In the genomic region with DNA sequence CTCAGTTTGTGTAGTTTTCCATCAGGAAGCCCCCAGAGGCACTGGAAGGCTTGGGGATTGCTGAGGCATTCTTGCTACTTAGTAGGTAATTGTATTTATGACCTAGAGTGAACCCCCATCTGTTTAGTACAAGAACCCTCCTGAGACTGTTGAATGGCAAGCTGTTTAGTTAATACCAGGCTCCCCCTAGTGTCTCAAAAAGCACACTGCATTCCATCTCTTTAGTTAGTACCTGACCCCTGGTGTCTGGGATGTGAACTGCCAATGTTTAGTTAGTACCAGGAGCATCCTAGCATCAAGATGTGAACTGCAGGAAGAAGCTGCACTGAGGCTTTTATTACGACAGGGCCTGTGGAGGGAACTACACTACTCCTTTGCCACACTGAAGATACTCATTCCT, we compare ENCODE assay signal across 8 mouse cellular contexts. TPM values are rescaled to one million over a fixed set of nuclear protein-coding genes. Genes with fewer than 3 reads are reported as not detected.
DNase-seq lines count a peak whose midpoint lies in the region; ATAC-seq and TF ChIP-seq lines count a peak whose summit lies in the region.

No protein-coding gene starts in this region.

- H3K9ac ChIP-seq in CH12.LX (ENCODE audit: insufficient read depth, low read depth), result no peak overlapping the region
- no peak overlapping the region for H3K9ac ChIP-seq in embryonic facial prominence, embryonic 14.5 days (ENCODE audit: low read depth, low read length)
- H3K9ac ChIP-seq in lung, postnatal 0 days (replicated peaks; ENCODE audit: low read depth), result no peak overlapping the region

- TF ChIP-seq RAD21 in CH12.LX (IDR thresholded peaks at IDR 0.05; ENCODE audit: low read depth, low read length), result peak; percentile 93

- peak; percentile 97 to 100 for TF ChIP-seq CTCF in CH12.LX (conservative IDR thresholded peaks at IDR 0.05 in 1 of 2, IDR thresholded peaks at IDR 0.05 in 1 of 2; ENCODE audit: low read depth in 2 of 2, low read length in 2 of 2)
- TF ChIP-seq CTCF in lung, postnatal 0 days (IDR thresholded peaks at IDR 0.05), result peak; percentile 99

- intact Hi-C loops in heart, postnatal 25 days (cut with DNase I), result loop anchor here (1.0 to 10.0 kb wide), 4 partner anchors 112 to 775 kb away; no protein-coding TSS in a partner anchor

- H3K27me3 ChIP-seq in CH12.LX (replicated peaks), result no peaks in the 10 kb centered on the region
- H3K27me3 ChIP-seq in embryonic facial prominence, embryonic 14.5 days (replicated peaks; ENCODE audit: control insufficient read depth, insufficient read depth, low read length), result no peaks in the 10 kb centered on the region
- no peaks in the 10 kb centered on the region for H3K27me3 ChIP-seq in lung, postnatal 0 days (replicated peaks; ENCODE audit: insufficient read depth, low read length)

- no peak overlapping the region for H3K4me3 ChIP-seq in CH12.LX (replicated peaks in 1 of 3; ENCODE audit: low read depth in 2 of 3, low read length in 2 of 3, poor library complexity in 1 of 3)
- H3K4me3 ChIP-seq in embryonic facial prominence, embryonic 14.5 days (ENCODE audit: low read depth, low read length), result no peak overlapping the region
- no peak overlapping the region for H3K4me3 ChIP-seq in lung, postnatal 0 days (ENCODE audit: low read depth, low read length)

- dilution Hi-C loops in CH12.LX (cut with MboI; ENCODE audit: extremely low pct_ligation_motif_present, extremely low pct_unique_long_range_greater_than_20kb, low sequenced_read_pairs), result no loop called here

- DNase-seq in CH12.LX (ENCODE audit: extremely low read depth), result peak; percentile 87
- DNase-seq in adrenal gland, postnatal 25 days, result peak; percentile 31
- DNase-seq in embryonic facial prominence, embryonic 14.5 days (ENCODE audit: low spot score), result peak; percentile 93
- DNase-seq in heart, postnatal 25 days (ENCODE audit: low spot score), result peak; percentile 40
- DNase-seq in layer of hippocampus, adult 11-12 months (ENCODE audit: low spot score), result peak; percentile 90
- peak; percentile 85 for DNase-seq in lung, postnatal 0 days (ENCODE audit: low spot score)
- DNase-seq in retina, adult 2 months (ENCODE audit: low read depth, low spot score), result peak; percentile 63
- peak; percentile 86 for DNase-seq in thymus, postnatal 14 days

- no peak for TF ChIP-seq EP300 in CH12.LX (IDR thresholded peaks at IDR 0.05; ENCODE audit: low read length)
- TF ChIP-seq EP300 in lung, postnatal 0 days (IDR thresholded peaks at IDR 0.05), result no peak

- no peak for TF ChIP-seq POLR2A in CH12.LX (IDR thresholded peaks at IDR 0.05; ENCODE audit: low read depth, low read length)

- 52% methylated on average over 1 of the region's 1 CpGs for WGBS in embryonic facial prominence, embryonic 14.5 days
- WGBS in lung, postnatal 0 days, result 43% methylated on average over 1 of the region's 1 CpGs

- peak; percentile 18; the same call in 1 of the 2 replicates for ATAC-seq in embryonic facial prominence, embryonic 14.5 days (ENCODE audit: low read depth)
- peak; percentile 57 for ATAC-seq in lung, postnatal 0 days

- H3K9me3 ChIP-seq in CH12.LX (replicated peaks; ENCODE audit: low read length), result peaks cover 2% of the 10 kb centered on the region
- H3K9me3 ChIP-seq in embryonic facial prominence, embryonic 14.5 days (ENCODE audit: control insufficient read depth, low read length), result no peaks in the 10 kb centered on the region
- H3K9me3 ChIP-seq in lung, postnatal 0 days (ENCODE audit: low read length), result no peaks in the 10 kb centered on the region

- H3K4me1 ChIP-seq in CH12.LX (ENCODE audit: control insufficient read depth in 1 of 2, insufficient read depth in 2 of 2), result peaks cover 7 to 49% of the 10 kb centered on the region in 2 experiments; a peak in 3 of 4 replicates
- no peaks in the 10 kb centered on the region for H3K4me1 ChIP-seq in embryonic facial prominence, embryonic 14.5 days (ENCODE audit: control insufficient read depth, insufficient read depth, low read length)
- no peaks in the 10 kb centered on the region for H3K4me1 ChIP-seq in lung, postnatal 0 days (ENCODE audit: insufficient read depth, low read depth, low read length)

- 0 out of 2 replicates have a peak, but pooled peaks cover 2% of the 10 kb centered on the region for H3K79me2 ChIP-seq in CH12.LX (replicated peaks; ENCODE audit: control insufficient read depth, extremely low read depth, insufficient read depth, poor library complexity, severe bottlenecking)

- H3K36me3 ChIP-seq in CH12.LX (replicated peaks in 1 of 2; ENCODE audit: control insufficient read depth in 1 of 2, insufficient read depth in 1 of 2, low read length in 1 of 2), result peaks cover 0 to 7% of the 10 kb centered on the region in 2 experiments
- H3K36me3 ChIP-seq in embryonic facial prominence, embryonic 14.5 days (ENCODE audit: control insufficient read depth, insufficient read depth, low read length), result no peaks in the 10 kb centered on the region
- H3K36me3 ChIP-seq in lung, postnatal 0 days (ENCODE audit: insufficient read depth, low read length), result no peaks in the 10 kb centered on the region

- H3K4me2 ChIP-seq in CH12.LX (ENCODE audit: insufficient read depth, low read depth, poor library complexity, severe bottlenecking), result no peak overlapping the region
- no peak overlapping the region for H3K4me2 ChIP-seq in embryonic facial prominence, embryonic 14.5 days (ENCODE audit: low read depth, low read length)
- no peak overlapping the region for H3K4me2 ChIP-seq in lung, postnatal 0 days (replicated peaks; ENCODE audit: low read depth, low read length)

- in situ Hi-C loops in CH12.LX (cut with MboI; ENCODE audit: low pct_ligation_motif_present, low pct_unique_long_range_greater_than_20kb, low sequenced_read_pairs), result loop anchor here (25.0 kb wide), 2 partner anchors 182 to 357 kb away; a partner anchor contains a TSS

- no peak overlapping the region for H3K27ac ChIP-seq in CH12.LX (ENCODE audit: insufficient read depth, low read depth)
- no peak overlapping the region for H3K27ac ChIP-seq in embryonic facial prominence, embryonic 14.5 days (replicated peaks; ENCODE audit: low read depth, low read length)
- no peak overlapping the region for H3K27ac ChIP-seq in lung, postnatal 0 days (ENCODE audit: low read length)

TF ChIP-seq in CH12.LX, 34 proteins besides CTCF, POLR2A, EP300 and RAD21 (continues in another document):
- no peak for TF ChIP-seq MAFK (IDR thresholded peaks at IDR 0.05; ENCODE audit: insufficient replicate concordance, low read length)
- TF ChIP-seq NELFE (IDR thresholded peaks at IDR 0.05; ENCODE audit: low read depth, low read length), result peak; percentile 85; the same call in 1 of the 2 replicates
- TF ChIP-seq GABPA (IDR thresholded peaks at IDR 0.05; ENCODE audit: insufficient replicate concordance, low read depth, low read length), result no peak
- no peak for TF ChIP-seq RCOR1 (conservative IDR thresholded peaks at IDR 0.05; ENCODE audit: low read depth, low read length)
- peak; percentile 42; the same call in 1 of the 2 replicates for TF ChIP-seq ELF1 (IDR thresholded peaks at IDR 0.05; ENCODE audit: low read depth, low read length)
- TF ChIP-seq IRF4 (IDR thresholded peaks at IDR 0.05; ENCODE audit: low read depth, low read length), result peak; percentile 66
- 0 out of 2 replicates have a peak, but pooled peaks have one; percentile 34 for TF ChIP-seq CHD1 (IDR thresholded peaks at IDR 0.05; ENCODE audit: low read depth, low read length)
- TF ChIP-seq PAX5 (IDR thresholded peaks at IDR 0.05; ENCODE audit: low read length), result no peak
- peak; percentile 93 for TF ChIP-seq SMC3 (IDR thresholded peaks at IDR 0.05; ENCODE audit: low read depth, low read length)
- TF ChIP-seq MYC (IDR thresholded peaks at IDR 0.05; ENCODE audit: low read depth, low read length), result peak; percentile 64; the same call in 1 of the 2 replicates
- TF ChIP-seq JUND (conservative IDR thresholded peaks at IDR 0.05; ENCODE audit: low read depth, low read length), result peak; percentile 42; the same call in 1 of the 2 replicates
- TF ChIP-seq SIN3A (IDR thresholded peaks at IDR 0.05; ENCODE audit: low read length), result peak; percentile 25; the same call in 1 of the 2 replicates
- 0 out of 2 replicates have a peak, but pooled peaks have one; percentile 24 for TF ChIP-seq MAZ (IDR thresholded peaks at IDR 0.05; ENCODE audit: low read depth, low read length)
- peak; percentile 59; the same call in 1 of the 2 replicates for TF ChIP-seq E2F4 (IDR thresholded peaks at IDR 0.05; ENCODE audit: insufficient replicate concordance, low read depth, low read length)
- TF ChIP-seq KAT2A (IDR thresholded peaks at IDR 0.05; ENCODE audit: insufficient replicate concordance, low read length), result no peak
- TF ChIP-seq HCFC1 (IDR thresholded peaks at IDR 0.05; ENCODE audit: low read depth, low read length), result peak; percentile 63
- TF ChIP-seq ZMIZ1 (IDR thresholded peaks at IDR 0.05; ENCODE audit: low read depth, low read length), result no peak
- peak; percentile 63 for TF ChIP-seq ZC3H11A (IDR thresholded peaks at IDR 0.05; ENCODE audit: low read depth, low read length)
- peak; percentile 74 for TF ChIP-seq MEF2A (IDR thresholded peaks at IDR 0.05; ENCODE audit: borderline replicate concordance, low read depth, low read length)
- no peak for TF ChIP-seq MXI1 (IDR thresholded peaks at IDR 0.05; ENCODE audit: low read depth, low read length)
- TF ChIP-seq POLR2AphosphoS2 (IDR thresholded peaks at IDR 0.05; ENCODE audit: low read depth, low read length), result no peak
- TF ChIP-seq USF1 (IDR thresholded peaks at IDR 0.05; ENCODE audit: low read depth, low read length), result no peak
- TF ChIP-seq JUN (IDR thresholded peaks at IDR 0.05; ENCODE audit: insufficient read depth, low read depth, low read length), result 0 out of 2 replicates have a peak, but pooled peaks have one; percentile 5
- peak; percentile 57; the same call in 1 of the 2 replicates for TF ChIP-seq TCF12 (IDR thresholded peaks at IDR 0.05; ENCODE audit: low read depth, low read length)
- no peak for TF ChIP-seq USF2 (conservative IDR thresholded peaks at IDR 0.05; ENCODE audit: low read depth, low read length)
- peak; percentile 49; the same call in 1 of the 2 replicates for TF ChIP-seq MAX (IDR thresholded peaks at IDR 0.05; ENCODE audit: low read length)
- peak; percentile 29; the same call in 1 of the 2 replicates for TF ChIP-seq ZNF384 (IDR thresholded peaks at IDR 0.05; ENCODE audit: low read depth, low read length)
- TF ChIP-seq BHLHE40 (IDR thresholded peaks at IDR 0.05; ENCODE audit: low read depth, low read length), result 0 out of 2 replicates have a peak, but pooled peaks have one; percentile 11

RNA-seq across cellular contexts. Expression of a gene that starts 30.5 kb away (rescaled TPM):
- total RNA-seq in CH12.LX (2012; rRNA removed), result 0.29 and 0.38 TPM in 2 replicates
- total RNA-seq in CH12.LX (2014; rRNA removed), result not detected in 2 replicates
- polyA plus RNA-seq in CH12.LX (2012; ENCODE audit: insufficient read length, low read depth), result 1.8 and 2.0 TPM in 2 replicates
- total RNA-seq in adrenal gland, postnatal 25 days (2021), result 2.0 TPM in 2 replicates
- polyA plus RNA-seq in embryonic facial prominence, embryonic 14.5 days (2014; fragmentation: Nextera tagmentation; extraction: Ambion mirVana), result 33.5 and 37.9 TPM in 2 replicates
- under 1 TPM; 0.34 to 0.49 TPM for total RNA-seq in heart, postnatal 25 days (2021)
- 13.2 and 14.8 TPM in 2 replicates for polyA plus RNA-seq in lung, postnatal 0 days (2015; fragmentation: Nextera tagmentation; extraction: Ambion mirVana)

Comparison
In these comparisons a context has a peak if more than half of its experiments do, and no peak if none do; other contexts are left out.
1. DNase-seq: peak in every context shown above with its lines; median percentile 93 in embryonic facial prominence, embryonic 14.5 days; 90 in layer of hippocampus, adult 11-12 months; 87 in CH12.LX; 86 in thymus, postnatal 14 days; 85 in lung, postnatal 0 days; 63 in retina, adult 2 months; 40 in heart, postnatal 25 days; 31 in adrenal gland, postnatal 25 days.